Mouse (Mus musculus) embryonic facial prominence, embryonic 11.5 days (tissue): ENCODE results near the gene 1700125H20Rik. TPM values are rescaled to one million over a fixed set of nuclear protein-coding genes. Genes with fewer than 3 reads are reported as not detected.

ENCODE experiments used
- ATAC-seq: fragments of 200-750 bp; cut with Nextera tagmentation; replicated peaks from 2 replicates; pipeline ENCODE4 v1.8.0; 2017; ENCODE audit warnings: low read depth; ENCODE audit not compliant: insufficient number of reproducible peaks, low FRiP score, low TSS enrichment
- DNase-seq: peaks from one replicate; pipeline ENCODE4 v3.0.0-alpha.2; 2015; ENCODE audit warnings: low spot score
- H3K27ac ChIP-seq: fragments of 300-500 bp; sonication (generic); replicated peaks from 2 replicates; pipeline ENCODE4 v1.5.1; 2014; ENCODE audit warnings: mild to moderate bottlenecking, low read depth, low read length, control low read depth
- H3K27me3 ChIP-seq: fragments of 300-500 bp; sonication (generic); 2 replicates; pipeline ENCODE4 v1.6.1; 2014; ENCODE audit warnings: mild to moderate bottlenecking, low read length, moderate library complexity, mixed read lengths; ENCODE audit not compliant: control insufficient read depth, insufficient read depth
- H3K36me3 ChIP-seq: fragments of 300-500 bp; sonication (generic); replicated peaks from 2 replicates; pipeline ENCODE4 v1.6.1; 2014; ENCODE audit warnings: low read depth, mild to moderate bottlenecking, low read length, moderate library complexity, mixed read lengths; ENCODE audit not compliant: control insufficient read depth, insufficient read depth
- H3K4me1 ChIP-seq: fragments of 300-500 bp; sonication (generic); 2 replicates; pipeline ENCODE4 v1.6.1; 2014; ENCODE audit warnings: low read length, mixed read lengths; ENCODE audit not compliant: control insufficient read depth, insufficient read depth
- H3K4me2 ChIP-seq: fragments of 300-500 bp; sonication (generic); 2 replicates; pipeline ENCODE4 v1.6.1; 2014; ENCODE audit warnings: low read depth, mild to moderate bottlenecking, control low read depth, low read length, moderate library complexity
- H3K4me3 ChIP-seq: fragments of 300-500 bp; sonication (generic); 2 replicates; pipeline ENCODE4 v1.5.1; 2014; ENCODE audit warnings: low read depth, low read length, control low read depth
- H3K9ac ChIP-seq: fragments of 300-500 bp; sonication (generic); replicated peaks from 2 replicates; pipeline ENCODE4 v1.6.1; 2014; ENCODE audit warnings: mild to moderate bottlenecking, control low read depth, low read length
- H3K9me3 ChIP-seq: fragments of 300-500 bp; sonication (generic); replicated peaks from 2 replicates; pipeline ENCODE4 v1.6.1; 2016; ENCODE audit warnings: mild to moderate bottlenecking, low read length, inconsistent platforms, mixed read lengths; ENCODE audit not compliant: control insufficient read depth
- WGBS: fragments of 180-500 bp; shearing (Covaris S2); extraction: QIAGEN DNeasy Blood & Tissue Kit; methylation state at CpG from one replicate; pipeline ENCODE4 v1.1.7; 2014; 5-methylcytosine and 5-hydroxymethylcytosine counted together
- polyA plus RNA-seq: library from polyadenylated mRNA; unstranded; fragments of >200 nt; fragmentation: Nextera tagmentation; extraction: Ambion mirVana; gene quantifications from 2 replicates; pipeline ENCODE4 v1.2.1, GENCODE M21; 2014

1700125H20Rik gene
- polyA plus RNA-seq, result not detected in 2 replicates

- peak within 1 kb of the TSS; percentile 50 for H3K9ac ChIP-seq
- H3K9me3 ChIP-seq, result no peaks in the 10 kb centered on the region
- H3K27ac ChIP-seq, result no peak within 1 kb of the TSS
- peak within 1 kb of the TSS; percentile 28 for H3K4me2 ChIP-seq
- DNase-seq (peak; percentile 96), ATAC-seq (peak; percentile 76; the same call in 1 of the 2 replicates)
- H3K4me3 ChIP-seq, result 0 out of 2 replicates have a peak within 1 kb of the TSS, but pooled peaks have one; percentile 9
- WGBS, result 15% methylated on average over 21 of the region's 21 CpGs
- H3K36me3 ChIP-seq, result no peaks in the 10 kb centered on the region; the same call in 1 of the 2 replicates
- H3K27me3 ChIP-seq, result no peaks in the 10 kb centered on the region
- H3K4me1 ChIP-seq, result no peaks in the 10 kb centered on the region
Measured at GRCm38 (mm10) chr11:85170058-85170740, at the start of gene 1700125H20Rik. TSS of gene 1700125H20Rik (plus strand) at chr11:85170404.

DNA sequence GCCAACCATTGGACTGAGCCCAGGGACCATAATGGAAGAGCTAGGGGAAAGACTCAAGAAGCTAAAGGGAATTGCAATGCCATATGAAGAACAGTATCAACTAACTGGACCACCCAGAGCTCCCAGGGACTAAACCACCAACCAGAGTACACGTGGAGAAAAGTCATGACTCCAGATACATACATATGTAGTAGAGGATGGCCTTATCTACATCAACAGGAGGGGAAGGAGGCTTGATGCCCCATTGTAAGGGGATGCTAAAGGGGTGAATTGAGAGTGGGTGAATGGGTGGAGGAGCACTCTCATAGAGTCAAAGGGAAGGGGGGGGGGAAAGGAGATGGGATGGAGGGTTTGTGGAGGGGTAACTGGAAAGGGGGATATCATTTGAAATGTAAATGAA lies 48.1 kb upstream of the 1700125H20Rik start:
- no peak overlapping the region for H3K4me2 ChIP-seq
- H3K27ac ChIP-seq, result no peak overlapping the region
- no peak overlapping the region for H3K9ac ChIP-seq
- no peak overlapping the region for H3K4me3 ChIP-seq
- no peaks in the 10 kb centered on the region for H3K9me3 ChIP-seq
- ATAC-seq, result no peak
- no peaks in the 10 kb centered on the region for H3K27me3 ChIP-seq
- no peak for DNase-seq
- H3K4me1 ChIP-seq, result no peaks in the 10 kb centered on the region
- WGBS, result 80% methylated on average over 1 of the region's 1 CpGs
- H3K36me3 ChIP-seq, result no peaks in the 10 kb centered on the region

- no peaks in the 10 kb centered on the region for H3K36me3 ChIP-seq
- H3K9me3 ChIP-seq, result no peaks in the 10 kb centered on the region
- ATAC-seq (no peak), DNase-seq (no peak)
- H3K27me3 ChIP-seq, result no peaks in the 10 kb centered on the region
- H3K4me1 ChIP-seq, result no peaks in the 10 kb centered on the region
- H3K27ac ChIP-seq, result no peak overlapping the region
- no peak overlapping the region for H3K4me3 ChIP-seq
- H3K4me2 ChIP-seq, result no peak overlapping the region
- no peak overlapping the region for H3K9ac ChIP-seq
- WGBS, result 87% methylated on average over 3 of the region's 3 CpGs
Measured at GRCm38 (mm10) chr11:85123267-85123992, 46.8 kb upstream of the 1700125H20Rik start.

GRCm38 (mm10) chr11:85126257-85127102 lies 43.7 kb upstream of the 1700125H20Rik start:
- H3K4me1 ChIP-seq, result no peaks in the 10 kb centered on the region
- H3K36me3 ChIP-seq, result no peaks in the 10 kb centered on the region
- H3K4me3 ChIP-seq, result no peak overlapping the region
- H3K9ac ChIP-seq, result no peak overlapping the region
- WGBS, result 83% methylated on average over 2 of the region's 2 CpGs
- H3K9me3 ChIP-seq, result no peaks in the 10 kb centered on the region
- ATAC-seq (no peak), DNase-seq (no peak)
- no peak overlapping the region for H3K4me2 ChIP-seq
- no peak overlapping the region for H3K27ac ChIP-seq
- no peaks in the 10 kb centered on the region for H3K27me3 ChIP-seq

GRCm38 (mm10) chr11:85128883-85129282 lies 41.3 kb upstream of the 1700125H20Rik start:
- Histone ChIP-seq H3K4me3 (no peak overlapping the region), H3K36me3 (no peaks in the 10 kb centered on the region), H3K9ac (no peak overlapping the region), H3K27me3 (no peaks in the 10 kb centered on the region), H3K9me3 (no peaks in the 10 kb centered on the region), H3K4me2 (no peak overlapping the region), H3K27ac (no peak overlapping the region), H3K4me1 (no peaks in the 10 kb centered on the region)
- WGBS, result 100% methylated on average over 1 of the region's 1 CpGs
- no peak for DNase-seq
- ATAC-seq, result no peak

GRCm38 (mm10) chr11:85131542-85131941 lies 38.7 kb upstream of the 1700125H20Rik start:
- 79% methylated on average over 2 of the region's 2 CpGs for WGBS
- Histone ChIP-seq H3K4me2 (no peak overlapping the region), H3K36me3 (no peaks in the 10 kb centered on the region), H3K4me3 (no peak overlapping the region), H3K9ac (no peak overlapping the region), H3K27me3 (no peaks in the 10 kb centered on the region), H3K4me1 (no peaks in the 10 kb centered on the region), H3K9me3 (no peaks in the 10 kb centered on the region), H3K27ac (no peak overlapping the region)
- DNase-seq (no peak), ATAC-seq (no peak)

DNA sequence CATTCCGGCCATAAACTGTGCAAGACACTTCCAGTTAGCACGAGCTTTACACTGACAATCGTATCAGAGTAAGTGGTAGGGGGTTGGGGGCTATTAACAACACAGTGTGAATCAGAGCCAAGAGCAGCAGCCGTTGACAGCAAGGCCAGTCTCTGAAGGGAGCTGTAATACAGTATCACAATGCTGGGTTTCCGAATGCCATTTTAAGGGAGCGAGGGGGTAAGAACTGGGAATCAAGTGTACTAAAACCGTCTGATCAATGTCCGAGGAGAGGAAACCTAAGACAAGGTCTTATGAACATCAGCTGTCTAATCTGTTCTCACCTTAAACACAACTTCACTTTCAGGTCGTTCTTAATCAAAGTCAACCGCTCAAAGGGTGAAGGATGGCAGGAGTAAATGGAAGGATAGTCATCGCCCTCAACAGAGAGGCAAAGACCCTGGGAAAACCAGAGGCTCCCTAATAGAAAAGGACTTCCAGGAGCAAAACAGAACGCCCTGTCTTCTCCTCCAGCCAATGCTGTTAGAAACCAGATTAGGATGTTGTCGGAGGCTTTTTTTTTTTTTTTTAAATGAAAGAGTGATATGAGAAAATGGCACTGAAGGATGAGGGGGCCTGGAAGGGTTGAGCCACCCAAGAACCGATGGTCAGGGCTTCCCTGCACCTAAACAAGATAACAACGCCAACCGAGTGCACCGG lies 31.3 kb upstream of the 1700125H20Rik start:
- 3% methylated on average over 17 of the region's 17 CpGs for WGBS

More for the DNA sequence above, 31.3 kb upstream of the 1700125H20Rik start:
- ATAC-seq, result no peak
- Histone ChIP-seq H3K4me3 (peak overlapping the region; percentile 72), H3K27me3 (no peaks in the 10 kb centered on the region), H3K9ac (peak overlapping the region; percentile 82), H3K4me2 (peak overlapping the region; percentile 67), H3K27ac (peak overlapping the region; percentile 71; the same call in 1 of the 2 replicates), H3K36me3 (no peaks in the 10 kb centered on the region), H3K9me3 (no peaks in the 10 kb centered on the region), H3K4me1 (no peaks in the 10 kb centered on the region)
- DNase-seq, result peak; percentile 19
